Mouse (Mus musculus) forebrain, embryonic 12.5 days (tissue): ENCODE data around the gene Mybpc1. TPM values are rescaled to one million over a fixed set of nuclear protein-coding genes. Genes with fewer than 3 reads are reported as not detected.

ENCODE experiments used
- polyA plus RNA-seq: library from polyadenylated mRNA; unstranded; fragments of >200 nt; fragmentation: Nextera tagmentation; extraction: Ambion mirVana; gene quantifications from 2 replicates; pipeline ENCODE4 v1.2.1, GENCODE M21; 2016

Mybpc1 gene
- polyA plus RNA-seq, 1 experiment from 2014 or later, result 0.78 TPM

Other genes with a start within 250 kb of the Mybpc1 start
- gene Dram1, start 226.1 kb downstream of the Mybpc1 start, polyA plus RNA-seq, result 0.40 and 0.50 TPM in 2 replicates
- gene Gnptab, start 226.0 kb downstream of the Mybpc1 start, polyA plus RNA-seq, result 12.8 and 13.1 TPM in 2 replicates
- gene Sycp3, start 145.6 kb downstream of the Mybpc1 start, polyA plus RNA-seq, result 0.23 TPM in 1 of 2 replicates, not detected in the other
- 8.8 and 16.0 TPM in 2 replicates for gene Chpt1, start 101.1 kb downstream of the Mybpc1 start, polyA plus RNA-seq
- gene Spic, start 79.9 kb upstream of the Mybpc1 start, polyA plus RNA-seq, result not detected in 2 replicates
- gene Arl1, start 125.7 kb upstream of the Mybpc1 start, polyA plus RNA-seq, result 125 and 133 TPM in 2 replicates
- gene Utp20, start 221.7 kb upstream of the Mybpc1 start, polyA plus RNA-seq, result 22.1 and 24.5 TPM in 2 replicates